7 mouse cellular contexts compared by ENCODE assay signal in genomic region chr19:5474281-5475068, GRCm38 (mm10). TPM values are rescaled to one million over a fixed set of nuclear protein-coding genes. Genes with fewer than 3 reads are reported as not detected.
DNase-seq lines count a peak whose midpoint lies in the region; ATAC-seq and TF ChIP-seq lines count a peak whose summit lies in the region.

No protein-coding gene starts in this region.

- H3K4me1 ChIP-seq in thymus, adult 2 months (replicated peaks; ENCODE audit: control insufficient read depth, insufficient read depth, low read length), result peaks cover 11% of the 10 kb centered on the region
- no peaks in the 10 kb centered on the region for H3K4me1 ChIP-seq in heart, adult 2 months (ENCODE audit: control insufficient read depth, insufficient read depth, low read length)
- H3K4me1 ChIP-seq in midbrain, embryonic 12.5 days, result peaks cover 25% of the 10 kb centered on the region

- ATAC-seq in midbrain, embryonic 12.5 days (ENCODE audit: low FRiP score, low read depth), result peak; percentile 71
- no peak for ATAC-seq in activated CD4-positive, CD25-positive, alpha-beta regulatory T cell, adult 4 months

- peak overlapping the region; percentile 45 for H3K4me3 ChIP-seq in thymus, adult 2 months (ENCODE audit: control insufficient read depth, insufficient read depth, low read length)
- H3K4me3 ChIP-seq in heart, adult 2 months, result peak overlapping the region; percentile 57
- H3K4me3 ChIP-seq in midbrain, embryonic 12.5 days, result peak overlapping the region; percentile 63

- no peaks in the 10 kb centered on the region for H3K36me3 ChIP-seq in thymus, adult 2 months (ENCODE audit: control insufficient read depth, insufficient read depth, low read length)
- no peaks in the 10 kb centered on the region for H3K36me3 ChIP-seq in heart, adult 2 months (ENCODE audit: control insufficient read depth, insufficient read depth, low read length)
- H3K36me3 ChIP-seq in midbrain, embryonic 12.5 days, result peaks cover 7% of the 10 kb centered on the region; the same call in 1 of the 2 replicates

- no peak for TF ChIP-seq EP300 in heart, adult 2 months (IDR thresholded peaks at IDR 0.05; ENCODE audit: insufficient read depth, low read depth, low read length)

- H3K79me2 ChIP-seq in heart, adult 2 months (replicated peaks; ENCODE audit: control insufficient read depth, insufficient read depth, low read length), result no peaks in the 10 kb centered on the region

- no peaks in the 10 kb centered on the region for H3K9me3 ChIP-seq in midbrain, embryonic 12.5 days

- peaks cover 5% of the 10 kb centered on the region for H3K27me3 ChIP-seq in thymus, adult 2 months (ENCODE audit: control insufficient read depth, insufficient read depth, low read length)
- no peaks in the 10 kb centered on the region for H3K27me3 ChIP-seq in heart, adult 2 months (ENCODE audit: control insufficient read depth, insufficient read depth, low read length)
- no peaks in the 10 kb centered on the region for H3K27me3 ChIP-seq in midbrain, embryonic 12.5 days

- H3K4me2 ChIP-seq in midbrain, embryonic 12.5 days (replicated peaks), result peak overlapping the region; percentile 97

- TF ChIP-seq CTCF in thymus, adult 2 months (IDR thresholded peaks at IDR 0.05; ENCODE audit: borderline replicate concordance, control insufficient read depth, extremely low read depth, insufficient read depth, low read length, poor library complexity), result no peak
- no peak for TF ChIP-seq CTCF in heart, adult 2 months (IDR thresholded peaks at IDR 0.05)

- 6% methylated on average over 53 of the region's 68 CpGs for WGBS in thymus, adult 2 months
- under 1% methylated on average over 62 of the region's 68 CpGs for WGBS in heart, adult 2 months
- under 1% methylated on average over 61 of the region's 68 CpGs for WGBS in midbrain, embryonic 12.5 days

- no peak for DNase-seq in thymus, adult 2 months
- no peak for DNase-seq in thymus, postnatal 25 days
- DNase-seq in cerebellum, adult 9-11 months, result peak; percentile 62
- DNase-seq in heart, adult 2 months, result peak; percentile 69 to 73
- peak; percentile 74 for DNase-seq in kidney, postnatal 14 days

- TF ChIP-seq POLR2A in thymus, adult 2 months (IDR thresholded peaks at IDR 0.05; ENCODE audit: control insufficient read depth, extremely low read depth, insufficient read depth, low read length, poor library complexity), result no peak
- TF ChIP-seq POLR2A in heart, adult 2 months (IDR thresholded peaks at IDR 0.05; ENCODE audit: insufficient read depth, low read depth, low read length), result no peak

- H3K9ac ChIP-seq in heart, adult 2 months (ENCODE audit: low read depth, low read length), result peak overlapping the region; percentile 77
- peak overlapping the region; percentile 92 for H3K9ac ChIP-seq in midbrain, embryonic 12.5 days (replicated peaks)

- intact Hi-C loops in heart, adult 2 months (cut with DNase I), result no loop called here

- H3K27ac ChIP-seq in thymus, adult 2 months (ENCODE audit: control insufficient read depth, insufficient read depth, low read length), result no peak overlapping the region
- peak overlapping the region; percentile 76 for H3K27ac ChIP-seq in heart, adult 2 months
- peak overlapping the region; percentile 71 for H3K27ac ChIP-seq in midbrain, embryonic 12.5 days (replicated peaks)

RNA-seq across cellular contexts. Expression of gene Efemp2, which starts 0.7 kb away (rescaled TPM):
- polyA plus RNA-seq in thymus, adult 2 months (2012; rRNA removed), result 17.3 and 21.6 TPM in 2 replicates
- 10 to 100 TPM in 1 of 2 experiments, 1 to 10 TPM in 1; 8.2 to 10.3 TPM for total RNA-seq in heart, adult 2 months (2021)
- polyA plus RNA-seq in heart, adult 2 months (2012; rRNA removed), result 33.6 and 36.3 TPM in 2 replicates
- 57.9 and 68.9 TPM in 2 replicates for polyA plus RNA-seq in midbrain, embryonic 12.5 days (2016; fragmentation: Nextera tagmentation; extraction: Ambion mirVana)
- polyA plus RNA-seq in activated CD4-positive, CD25-positive, alpha-beta regulatory T cell, adult 4 months (2017; shearing (Covaris generic)), result 1 to 10 TPM; 1.5 to 1.9 TPM

RNA-seq across cellular contexts. Expression of gene Ctsw, which starts 6.2 kb away (rescaled TPM):
- polyA plus RNA-seq in thymus, adult 2 months (2012; rRNA removed), result 49.1 and 54.3 TPM in 2 replicates
- total RNA-seq in heart, adult 2 months (2021), result under 1 TPM; 0.32 to 0.42 TPM
- polyA plus RNA-seq in heart, adult 2 months (2012; rRNA removed), result 0.67 and 2.0 TPM in 2 replicates
- 3.6 and 3.9 TPM in 2 replicates for polyA plus RNA-seq in midbrain, embryonic 12.5 days (2016; fragmentation: Nextera tagmentation; extraction: Ambion mirVana)
- polyA plus RNA-seq in activated CD4-positive, CD25-positive, alpha-beta regulatory T cell, adult 4 months (2017; shearing (Covaris generic)), result 100 to 1,000 TPM; 175 to 215 TPM

RNA-seq across cellular contexts. Expression of gene Mus81, which starts 13.7 kb away (rescaled TPM):
- 127 and 149 TPM in 2 replicates for polyA plus RNA-seq in thymus, adult 2 months (2012; rRNA removed)
- 10 to 100 TPM; 18.6 to 21.6 TPM for total RNA-seq in heart, adult 2 months (2021)
- 36.4 and 38.6 TPM in 2 replicates for polyA plus RNA-seq in heart, adult 2 months (2012; rRNA removed)
- polyA plus RNA-seq in midbrain, embryonic 12.5 days (2016; fragmentation: Nextera tagmentation; extraction: Ambion mirVana), result 47.7 and 50.1 TPM in 2 replicates
- 10 to 100 TPM; 34.3 to 39.7 TPM for polyA plus RNA-seq in activated CD4-positive, CD25-positive, alpha-beta regulatory T cell, adult 4 months (2017; shearing (Covaris generic))

RNA-seq across cellular contexts. Expression of gene Fibp, which starts 14.1 kb away (rescaled TPM):
- 142 and 157 TPM in 2 replicates for polyA plus RNA-seq in thymus, adult 2 months (2012; rRNA removed)
- 10 to 100 TPM; 47.1 to 52.9 TPM for total RNA-seq in heart, adult 2 months (2021)
- 85.6 and 88.3 TPM in 2 replicates for polyA plus RNA-seq in heart, adult 2 months (2012; rRNA removed)
- 144 and 149 TPM in 2 replicates for polyA plus RNA-seq in midbrain, embryonic 12.5 days (2016; fragmentation: Nextera tagmentation; extraction: Ambion mirVana)
- 10 to 100 TPM; 65.0 to 84.0 TPM for polyA plus RNA-seq in activated CD4-positive, CD25-positive, alpha-beta regulatory T cell, adult 4 months (2017; shearing (Covaris generic))

RNA-seq across cellular contexts. Expression of gene Cfl1, which starts 15.8 kb away (rescaled TPM):
- 1,557 and 1,580 TPM in 2 replicates for polyA plus RNA-seq in thymus, adult 2 months (2012; rRNA removed)
- 100 to 1,000 TPM; 169 to 194 TPM for total RNA-seq in heart, adult 2 months (2021)
- 160 and 206 TPM in 2 replicates for polyA plus RNA-seq in heart, adult 2 months (2012; rRNA removed)
- 3,169 and 3,187 TPM in 2 replicates for polyA plus RNA-seq in midbrain, embryonic 12.5 days (2016; fragmentation: Nextera tagmentation; extraction: Ambion mirVana)
- 1,000 to 10,000 TPM; 2,749 to 2,812 TPM for polyA plus RNA-seq in activated CD4-positive, CD25-positive, alpha-beta regulatory T cell, adult 4 months (2017; shearing (Covaris generic))

Comparison
In these comparisons a context has a peak if more than half of its experiments do, and no peak if none do; other contexts are left out.
1. DNase-seq: peak in cerebellum, adult 9-11 months (single experiment), heart, adult 2 months (2 of 2) and kidney, postnatal 14 days (single experiment); none in thymus, adult 2 months (single experiment) and thymus, postnatal 25 days (single experiment).
2. RNA of gene Ctsw, which starts 6.2 kb away (polyA plus RNA-seq): 175 to 215 TPM in activated CD4-positive, CD25-positive, alpha-beta regulatory T cell, adult 4 months and 49.1 to 54.3 TPM in thymus, adult 2 months; 3.6 to 3.9 TPM in midbrain, embryonic 12.5 days and 0.67 to 2.0 TPM in heart, adult 2 months; every median in the first group is over 10 times any median in the second.
3. Peak in every context shown above with its lines, with median percentiles within 50 percentile points of each other: H3K4me3 ChIP-seq.